18 mouse cellular contexts compared by ENCODE assay signal in the genomic region with DNA sequence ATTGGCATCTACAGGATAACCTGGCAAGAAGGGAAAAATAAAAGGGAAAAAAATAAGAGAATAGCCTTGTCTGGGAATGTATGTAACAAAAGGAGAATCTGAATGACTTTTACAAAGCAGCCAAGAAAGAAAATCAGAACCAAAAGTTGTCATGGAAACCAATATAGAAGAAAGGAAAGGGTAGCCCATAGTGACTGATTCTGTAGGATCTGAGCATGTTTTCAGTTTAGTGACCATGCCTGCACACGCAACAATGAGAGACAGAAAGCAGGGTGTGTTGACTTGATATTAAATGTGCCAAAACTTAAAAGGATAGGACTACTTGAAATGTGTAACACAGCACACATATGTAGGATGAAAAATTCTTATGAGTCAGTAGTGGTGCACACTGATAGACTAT.
"Had no signal": no experiment of that assay in that cellular context is flagged by ENCODE, and none has a peak within 500 bp of the region (broad histone marks: within the 10 kb centered on the region; RNA-seq: fewer than 3 reads in every experiment).

No protein-coding gene starts in this region.

- DNase-seq: liver, embryonic 13.5 days; liver, postnatal 0 days; lung, adult 2 months; lung, postnatal 14 days; lung, postnatal 36 days; right cerebral cortex, postnatal 14 days; thymus, adult 2 months; thymus, postnatal 25 days; thymus, postnatal 4 days had no signal

- H3K4me3 ChIP-seq: liver, embryonic 13.5 days; liver, embryonic 15.5 days; lung, embryonic 15.5 days; megakaryocyte, embryonic 14.5 days; midbrain, embryonic 13.5 days; neural tube, embryonic 12.5 days; stomach, embryonic 15.5 days had no signal

- H3K9ac ChIP-seq: liver, embryonic 13.5 days; liver, embryonic 15.5 days; liver, postnatal 0 days; lung, embryonic 15.5 days; midbrain, embryonic 13.5 days; neural tube, embryonic 12.5 days; stomach, embryonic 15.5 days had no signal

- H3K9me3 ChIP-seq: liver, embryonic 13.5 days; liver, embryonic 15.5 days; lung, embryonic 15.5 days; megakaryocyte, embryonic 14.5 days; midbrain, embryonic 13.5 days; neural tube, embryonic 12.5 days; stomach, embryonic 15.5 days had no signal

- H3K27me3 ChIP-seq: liver, embryonic 13.5 days; liver, embryonic 15.5 days; lung, embryonic 15.5 days; megakaryocyte, embryonic 14.5 days; midbrain, embryonic 13.5 days; neural tube, embryonic 12.5 days; stomach, embryonic 15.5 days had no signal

- H3K27ac ChIP-seq: liver, embryonic 13.5 days; liver, embryonic 15.5 days; lung, embryonic 15.5 days; macrophage; midbrain, embryonic 13.5 days; neural tube, embryonic 12.5 days; stomach, embryonic 15.5 days; stomach, postnatal 0 days had no signal

- ATAC-seq: liver, postnatal 0 days; lung, postnatal 0 days; midbrain, embryonic 13.5 days had no signal

- H3K4me2 ChIP-seq: liver, embryonic 13.5 days; liver, embryonic 15.5 days; lung, embryonic 15.5 days; midbrain, embryonic 13.5 days; neural tube, embryonic 12.5 days; stomach, embryonic 15.5 days had no signal

- H3K36me3 ChIP-seq: liver, embryonic 13.5 days; liver, embryonic 15.5 days; lung, embryonic 15.5 days; midbrain, embryonic 13.5 days; neural tube, embryonic 12.5 days; stomach, embryonic 15.5 days had no signal

- H3K4me1 ChIP-seq: liver, embryonic 13.5 days; liver, embryonic 15.5 days; lung, embryonic 15.5 days; megakaryocyte, embryonic 14.5 days; midbrain, embryonic 13.5 days; neural tube, embryonic 12.5 days; stomach, embryonic 15.5 days had no signal
